Mouse (Mus musculus): Measurements from ENCODE around the gene Wwtr1. TPM values are rescaled to one million over a fixed set of nuclear protein-coding genes. Genes with fewer than 3 reads are reported as not detected.

Gene Wwtr1
- polyA plus RNA-seq, 1 experiment = 63.4 TPM

DNA sequence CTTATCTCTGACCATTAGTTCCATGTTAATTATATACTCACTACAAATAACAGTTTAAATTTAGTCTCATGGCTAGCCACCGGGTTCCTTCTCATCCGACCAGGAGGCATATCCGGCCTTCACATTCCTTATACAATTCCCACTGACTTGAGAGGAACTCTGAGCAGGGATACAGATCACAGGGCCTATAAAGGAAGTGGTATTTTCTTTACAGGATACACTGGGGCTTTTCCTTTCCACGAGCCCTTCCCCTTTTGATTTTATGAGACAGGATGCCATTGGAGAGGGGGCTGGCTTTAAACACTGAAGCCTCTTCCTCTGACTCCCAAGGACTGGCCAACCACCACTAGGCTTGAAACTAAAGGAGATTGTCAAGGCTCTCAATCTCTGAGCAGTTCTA is 59.6 kb downstream of the Wwtr1 start:
- DNase-seq (ENCODE audit: low spot score) = no peak

DNA sequence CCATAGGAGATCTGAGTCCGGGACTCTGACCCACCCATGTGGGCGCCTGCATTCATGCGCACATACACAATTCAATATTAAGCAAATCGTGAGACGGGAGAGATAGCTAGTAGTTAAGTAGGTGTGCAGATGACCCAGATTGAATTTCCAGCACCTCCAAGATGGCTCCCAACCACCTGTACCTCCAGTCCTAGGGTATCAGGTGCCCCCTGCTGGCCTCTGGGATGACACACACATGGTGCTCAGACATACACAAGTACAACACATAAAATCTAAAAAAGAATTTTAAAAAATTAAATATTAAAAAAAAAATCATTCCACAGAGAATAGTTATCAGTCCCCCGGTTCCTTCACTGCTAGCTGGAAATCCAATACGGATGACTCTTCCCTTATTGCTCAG is 60.7 kb downstream of the Wwtr1 start:
- DNase-seq (ENCODE audit: low spot score) = no peak

DNA sequence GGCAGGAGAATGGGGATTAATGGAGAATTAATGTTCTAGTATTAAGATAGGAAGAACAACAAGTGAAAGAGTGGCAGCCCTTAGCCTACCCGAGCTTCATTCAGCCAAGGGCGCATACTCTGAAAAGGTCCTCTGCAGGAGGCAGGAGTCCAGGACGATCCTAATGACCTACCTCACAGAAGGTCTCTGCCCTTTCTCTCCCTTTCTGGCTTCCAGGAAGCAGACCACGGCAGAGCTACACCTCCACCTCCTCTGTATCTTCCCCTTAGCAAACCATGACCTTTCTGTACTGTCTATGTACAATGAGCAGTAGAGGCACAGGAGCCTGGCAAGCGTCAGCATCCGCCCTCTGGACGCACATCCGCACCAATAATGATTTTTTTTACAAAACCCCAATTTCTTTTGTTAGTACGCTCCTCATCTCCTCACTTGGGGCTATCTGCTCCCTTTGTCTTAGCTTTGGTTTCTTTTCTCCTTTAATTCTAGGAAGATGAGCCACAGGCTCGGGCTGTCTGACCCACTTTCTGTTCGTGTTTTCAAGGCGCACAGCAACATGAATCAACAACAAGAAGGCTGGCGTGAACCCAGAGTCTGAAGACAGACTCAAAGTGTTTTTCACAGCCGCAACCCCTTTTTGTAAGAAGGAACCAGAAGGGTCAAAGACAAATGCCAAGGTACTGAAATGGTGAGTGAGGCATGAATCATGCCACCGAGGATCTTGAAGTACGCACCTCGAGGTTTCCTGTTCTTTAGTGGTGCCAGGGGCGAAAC is 63.7 kb downstream of the Wwtr1 start:
- DNase-seq (ENCODE audit: low spot score) = no peak

DNA sequence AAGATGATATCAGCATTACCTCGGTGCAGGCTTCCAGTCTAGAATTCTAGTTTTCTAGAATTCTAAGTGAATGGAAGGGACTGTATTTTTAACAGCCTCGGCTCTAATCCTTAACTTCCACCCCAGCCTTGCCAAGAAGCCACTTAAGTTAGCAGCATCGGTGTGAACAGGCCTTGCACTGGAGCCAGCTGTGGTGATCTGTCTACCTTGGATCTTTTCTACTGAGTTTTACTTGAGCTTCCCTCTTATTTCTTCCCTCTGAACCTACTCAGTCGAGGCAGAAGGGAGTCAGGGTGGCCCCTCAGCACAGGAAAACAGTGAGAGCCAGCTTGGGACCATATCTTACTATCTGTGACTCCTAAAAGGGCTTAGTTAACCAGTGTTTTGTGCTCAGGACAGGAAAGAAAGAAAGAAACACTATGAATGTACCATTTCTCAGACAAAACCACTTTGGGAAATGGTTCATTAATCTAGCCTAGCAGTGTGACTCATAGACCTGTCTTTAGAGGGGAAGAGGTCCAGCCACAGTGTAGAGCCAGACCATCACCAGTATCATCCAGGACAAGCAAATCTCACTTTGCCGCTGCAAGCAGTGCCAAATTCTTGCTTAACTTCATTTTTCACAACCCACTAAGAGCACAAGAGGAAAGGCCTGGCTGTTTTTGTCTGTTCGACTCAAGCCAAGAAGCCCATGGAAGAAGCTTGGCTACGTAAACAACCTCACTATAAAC is 65.6 kb downstream of the Wwtr1 start:
- DNase-seq (ENCODE audit: low spot score) = no peak

DNA sequence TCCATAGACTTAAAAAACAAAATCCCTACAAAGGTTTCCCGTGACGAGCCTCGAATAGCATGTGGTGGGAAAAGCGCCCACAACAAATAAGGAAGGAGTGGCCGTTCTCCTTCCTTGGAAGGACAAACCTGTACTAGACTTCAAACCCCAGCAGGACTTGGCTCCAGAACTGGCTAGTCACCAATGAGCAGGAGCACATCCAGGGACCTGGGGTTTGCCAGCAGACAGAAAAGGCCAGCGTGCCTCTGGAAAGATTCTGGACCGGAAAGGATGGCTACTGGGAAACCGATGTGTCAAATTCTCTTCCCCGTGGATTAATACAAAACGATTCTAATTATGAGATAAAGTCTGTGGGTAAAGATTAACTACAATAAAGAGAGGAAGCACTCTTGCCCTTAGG is 69.7 kb downstream of the Wwtr1 start:
- no peak for DNase-seq (ENCODE audit: low spot score)

DNA sequence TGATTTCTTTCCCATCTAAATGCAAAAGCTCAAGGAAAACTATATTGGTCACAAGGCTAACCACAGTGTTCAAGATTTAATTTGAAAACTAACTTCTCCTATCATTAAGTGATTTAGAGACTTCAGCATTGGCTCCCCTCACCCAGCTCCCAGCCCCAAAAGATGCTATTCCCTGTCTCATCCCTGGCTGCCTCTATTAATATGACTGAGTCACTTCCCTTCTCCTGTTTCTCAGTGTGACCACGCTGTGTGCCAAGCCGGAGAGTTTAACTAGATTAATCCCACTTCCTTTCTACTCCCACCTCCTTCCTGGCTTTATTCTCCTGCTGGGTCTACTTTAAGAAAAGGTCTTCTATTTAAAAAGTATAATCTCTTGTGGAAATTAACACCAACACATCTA is 71.0 kb downstream of the Wwtr1 start:
- no peak for DNase-seq (ENCODE audit: low spot score)

DNA sequence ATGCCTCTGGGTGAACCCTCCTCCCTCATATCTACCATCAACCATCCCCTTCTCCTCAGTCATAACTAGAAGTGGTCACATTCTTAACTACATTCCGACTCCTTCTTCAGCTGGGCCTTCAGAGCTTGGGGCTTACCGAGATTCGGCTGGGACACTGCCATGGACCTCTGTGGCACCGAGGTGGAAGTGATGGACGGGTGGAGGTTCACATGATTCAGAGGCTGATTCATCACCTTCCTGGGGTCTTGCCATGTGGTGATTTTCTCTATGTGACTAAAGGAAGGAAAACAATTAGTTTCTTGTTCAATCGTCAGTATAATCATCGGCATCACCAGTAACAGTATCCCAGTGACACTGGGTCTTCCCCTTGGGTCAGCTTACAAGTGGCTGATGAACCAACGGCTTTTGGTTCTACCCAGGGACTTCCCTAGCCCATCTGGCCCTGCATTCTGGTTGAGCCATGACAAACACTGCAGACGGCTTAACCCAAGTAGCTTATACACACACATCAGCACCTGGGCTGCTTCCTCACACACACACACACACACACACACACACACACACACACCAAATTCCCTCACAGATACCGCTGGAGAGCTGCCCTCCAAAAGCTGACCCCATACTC is 74.0 kb downstream of the Wwtr1 start:
- no peak for DNase-seq (ENCODE audit: low spot score)

DNA sequence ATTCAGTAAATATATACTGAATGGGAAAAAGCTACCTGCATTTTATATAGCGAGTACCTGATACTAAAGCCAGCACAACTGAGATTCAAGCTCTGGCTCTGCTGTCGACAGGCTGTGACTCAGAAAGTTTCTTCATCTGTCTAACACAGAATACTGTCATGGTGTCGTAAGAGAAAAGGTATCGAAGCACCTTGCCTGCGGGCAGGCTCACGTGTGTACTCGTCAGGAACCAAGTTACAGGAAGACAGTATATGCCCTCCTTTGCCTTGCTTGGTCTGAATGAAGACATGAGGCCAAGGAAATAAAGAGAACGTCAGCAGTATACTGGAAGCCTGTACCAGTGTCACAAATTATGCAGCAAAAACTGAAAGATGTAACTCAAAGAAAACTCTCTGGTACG is 74.9 kb downstream of the Wwtr1 start:
- no peak for DNase-seq (ENCODE audit: low spot score)

DNA sequence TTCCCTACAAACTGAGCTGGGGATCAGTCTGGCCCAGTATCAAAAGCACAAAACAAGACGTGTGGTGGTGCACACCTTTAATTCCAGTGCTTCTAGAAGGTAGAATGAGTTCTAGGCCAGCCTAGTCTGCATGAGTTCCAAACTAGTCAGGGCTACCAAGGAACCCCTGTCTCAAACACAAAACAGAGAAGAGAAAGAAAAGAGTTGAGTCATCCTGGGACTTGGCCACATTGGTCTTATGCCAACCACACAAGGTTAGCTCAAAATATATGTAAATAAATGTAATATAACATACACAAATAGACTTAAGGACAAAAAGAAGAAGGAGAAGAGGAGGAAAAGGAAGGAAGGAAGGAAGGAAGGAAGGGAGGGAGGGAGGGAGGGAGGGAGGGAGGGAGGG is 77.9 kb downstream of the Wwtr1 start:
- no peak for DNase-seq (ENCODE audit: low spot score)

DNA sequence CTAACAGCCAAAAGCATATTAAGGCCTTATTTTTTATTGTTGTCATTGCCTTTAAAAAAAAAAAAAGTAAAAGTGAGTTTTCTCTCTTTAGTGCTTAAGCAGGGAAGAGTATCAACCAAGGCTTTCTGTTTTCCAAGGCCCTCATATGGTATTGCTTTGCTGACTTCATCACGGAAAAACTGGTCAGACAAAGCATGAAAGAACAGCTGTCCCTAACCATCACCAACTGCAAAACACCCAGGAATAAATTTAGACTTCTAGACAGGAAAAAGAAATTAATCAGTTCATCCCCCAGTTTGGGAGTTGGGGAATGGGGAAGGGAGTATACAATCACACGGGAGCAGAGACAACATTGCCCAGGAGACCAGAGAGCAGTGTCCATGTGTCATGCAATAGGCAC is 79.3 kb downstream of the Wwtr1 start:
- DNase-seq (ENCODE audit: low spot score) = no peak

DNA sequence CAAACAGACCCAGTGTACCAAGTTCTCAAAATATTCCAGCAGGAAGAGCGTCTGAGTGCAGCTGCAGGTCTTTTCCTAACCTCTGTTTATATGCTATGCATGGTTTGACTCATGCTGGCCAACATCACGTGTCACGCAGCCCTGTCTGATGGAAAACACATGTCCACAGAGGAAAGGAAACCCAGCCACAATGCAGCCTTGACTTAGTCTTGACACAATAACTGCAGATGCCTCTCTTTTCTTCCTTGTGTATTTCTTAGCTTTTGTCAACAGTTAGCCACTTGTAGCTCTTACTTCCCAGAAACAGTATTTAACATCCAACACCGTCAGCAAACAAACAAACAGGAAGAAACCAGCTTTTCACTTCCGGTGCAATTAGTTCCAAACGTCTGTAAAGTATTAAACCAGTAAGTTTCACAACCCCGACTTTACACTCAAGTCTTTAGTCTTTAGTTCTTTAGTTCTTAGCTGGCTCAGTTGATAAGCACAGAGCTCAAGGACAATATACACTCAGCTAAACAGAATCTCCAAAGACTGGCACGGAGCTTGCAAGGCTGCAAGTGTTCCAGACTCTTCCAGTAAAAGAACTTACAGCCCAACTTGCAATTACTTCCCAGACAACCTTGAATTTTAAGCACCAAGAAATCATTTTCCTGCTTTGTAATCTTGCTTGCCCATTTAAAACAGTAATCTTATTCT is 88.1 kb downstream of the Wwtr1 start:
- no peak for DNase-seq (ENCODE audit: low spot score)

DNA sequence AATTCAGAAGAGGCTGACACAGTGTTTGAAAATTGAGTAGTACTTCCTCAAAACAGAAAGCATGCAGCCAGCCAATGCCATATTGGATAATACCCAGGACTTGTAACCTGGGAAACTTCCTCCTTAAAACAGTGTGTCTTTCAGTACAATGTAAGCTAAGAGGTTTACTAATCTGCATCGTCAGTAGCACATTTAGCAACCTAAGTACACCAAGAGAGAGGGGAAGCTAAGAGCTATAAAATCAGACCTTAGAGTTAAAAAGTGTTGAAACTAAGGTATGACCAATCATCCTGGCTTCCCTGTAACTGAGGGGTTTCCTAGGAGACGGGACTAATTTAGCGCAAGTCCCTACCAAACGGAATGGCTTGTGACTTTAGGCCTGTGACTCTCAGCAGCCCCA is 89.6 kb downstream of the Wwtr1 start:
- no peak for DNase-seq (ENCODE audit: low spot score)

DNA sequence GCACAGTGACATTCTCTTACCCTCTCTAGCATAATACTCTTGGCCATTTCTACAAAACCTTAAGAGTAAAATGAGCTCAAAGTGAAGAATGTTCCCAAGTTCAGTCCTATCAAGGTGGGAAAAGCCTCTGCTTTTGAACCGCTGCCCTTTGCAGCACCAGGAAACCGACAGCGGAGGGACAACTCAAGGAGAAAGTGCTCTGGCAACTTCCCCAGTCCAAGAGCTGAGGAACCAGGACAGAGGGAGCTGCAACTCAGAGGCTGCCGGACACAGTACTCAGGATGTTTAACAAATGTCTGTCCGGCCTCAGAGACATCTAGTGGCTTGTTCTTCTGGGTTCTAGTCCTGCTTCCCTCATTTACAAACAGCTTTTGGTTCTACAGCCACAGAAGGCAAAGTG is 93.7 kb downstream of the Wwtr1 start:
- no peak for DNase-seq (ENCODE audit: low spot score)

DNA sequence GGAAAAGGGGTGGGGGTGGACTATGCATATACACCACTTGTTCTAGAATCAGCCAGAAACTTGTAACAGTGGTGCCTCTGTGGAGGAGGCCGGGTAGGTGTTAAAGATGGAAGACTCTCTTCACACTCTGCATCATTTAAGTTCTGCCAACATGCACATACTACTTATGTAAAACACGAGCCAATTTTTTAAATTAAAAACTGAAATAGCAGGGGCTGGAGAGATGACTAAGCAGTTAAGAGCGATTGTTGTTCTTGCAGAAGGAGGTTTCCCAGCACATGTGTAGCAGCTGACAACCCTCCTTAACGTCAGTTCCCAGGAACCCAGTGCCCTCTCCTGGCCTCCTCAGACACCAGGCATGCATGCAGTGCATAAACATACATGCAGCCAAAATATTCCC is 95.1 kb downstream of the Wwtr1 start:
- DNase-seq (ENCODE audit: low spot score) = no peak

DNA sequence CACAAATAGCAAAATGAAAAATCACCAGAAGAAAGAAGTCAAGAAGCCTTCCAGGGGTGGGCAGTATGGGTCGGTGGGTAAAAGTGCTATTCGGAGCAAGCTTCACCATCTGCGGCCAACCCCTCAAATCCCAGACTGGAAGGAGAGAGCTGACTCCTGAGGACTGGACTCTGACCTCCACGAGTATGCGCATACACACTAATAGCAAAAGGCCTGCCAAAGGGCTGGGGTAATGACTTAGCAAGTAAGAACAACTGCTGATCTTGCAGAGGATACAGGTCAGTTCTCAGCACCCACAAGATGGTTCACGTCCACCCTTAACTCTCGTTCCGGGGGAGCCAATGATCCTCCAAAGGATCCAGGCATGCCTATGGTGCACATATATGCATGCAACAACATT is 101.3 kb downstream of the Wwtr1 start:
- no peak for DNase-seq (ENCODE audit: low spot score)

DNA sequence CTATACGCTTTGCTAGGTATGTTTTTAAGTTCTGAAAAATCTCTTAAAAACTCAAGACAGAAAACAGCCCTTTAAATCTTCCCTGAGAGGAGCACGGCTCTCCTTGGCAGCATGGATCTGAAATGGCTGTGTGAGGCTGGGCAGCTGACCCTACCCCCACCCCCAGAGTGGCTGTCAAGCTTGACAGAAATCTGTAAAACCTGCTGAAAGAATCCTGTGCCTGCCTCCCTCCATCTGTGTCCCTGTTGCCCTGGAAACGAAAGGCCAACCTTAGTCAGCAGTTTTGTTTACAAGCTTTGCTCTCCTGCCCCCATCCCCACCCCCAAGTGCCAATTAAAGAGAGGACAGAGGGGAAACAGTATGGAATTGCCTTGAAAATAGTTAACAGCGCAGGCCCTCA is 103.3 kb downstream of the Wwtr1 start:
- no peak for DNase-seq (ENCODE audit: low spot score)

DNA sequence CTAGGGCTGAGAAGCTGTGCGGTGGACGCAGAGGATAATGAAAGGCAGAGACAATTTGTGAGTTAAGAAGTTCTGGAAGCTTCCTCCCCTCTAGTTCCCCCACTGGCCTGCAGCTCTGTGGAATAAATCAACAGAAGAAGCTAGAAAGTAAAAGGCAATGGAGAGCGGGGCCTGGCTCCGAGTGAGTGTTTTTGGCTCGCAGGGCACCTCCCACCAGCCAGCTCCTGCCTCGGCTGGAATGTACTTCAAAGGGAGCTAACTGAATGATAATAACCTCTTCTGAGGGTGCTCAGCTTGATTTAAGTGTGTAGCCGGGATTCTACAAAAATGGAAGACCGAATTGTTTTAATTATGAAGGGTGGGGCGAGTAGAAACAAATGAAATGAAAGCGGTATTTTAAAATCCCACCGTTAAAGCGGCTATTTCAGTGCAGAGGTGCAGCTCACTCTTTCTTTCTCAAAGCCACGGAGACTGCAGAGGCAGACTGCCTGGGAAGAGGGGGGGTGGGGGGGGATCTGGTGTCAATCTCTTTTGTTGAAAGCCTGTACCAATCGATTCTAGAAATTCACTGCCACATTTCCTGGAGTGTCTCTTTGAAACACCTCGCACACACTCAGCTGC is 104.6 kb downstream of the Wwtr1 start:
- no peak for DNase-seq (ENCODE audit: low spot score)

DNA sequence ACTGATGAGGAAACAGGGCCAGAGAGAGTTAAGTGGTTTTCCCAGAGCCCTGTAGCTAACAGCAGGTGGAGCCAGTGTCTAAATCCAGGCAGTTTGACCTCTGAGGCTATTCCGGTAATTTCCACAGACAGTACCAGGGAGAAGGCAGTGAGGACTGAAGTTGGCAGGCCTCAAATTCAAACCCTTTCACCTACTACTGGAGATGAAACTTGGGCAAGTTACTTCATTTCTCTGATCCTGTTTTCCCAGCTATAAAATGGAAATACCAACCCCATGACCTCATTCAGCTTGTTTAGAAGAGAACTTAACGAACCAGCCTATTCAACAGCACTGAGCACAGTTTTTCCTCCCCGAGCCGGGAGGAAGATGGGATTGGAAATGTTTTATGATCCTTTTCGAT is 105.4 kb downstream of the Wwtr1 start:
- no peak for DNase-seq (ENCODE audit: low spot score)

DNA sequence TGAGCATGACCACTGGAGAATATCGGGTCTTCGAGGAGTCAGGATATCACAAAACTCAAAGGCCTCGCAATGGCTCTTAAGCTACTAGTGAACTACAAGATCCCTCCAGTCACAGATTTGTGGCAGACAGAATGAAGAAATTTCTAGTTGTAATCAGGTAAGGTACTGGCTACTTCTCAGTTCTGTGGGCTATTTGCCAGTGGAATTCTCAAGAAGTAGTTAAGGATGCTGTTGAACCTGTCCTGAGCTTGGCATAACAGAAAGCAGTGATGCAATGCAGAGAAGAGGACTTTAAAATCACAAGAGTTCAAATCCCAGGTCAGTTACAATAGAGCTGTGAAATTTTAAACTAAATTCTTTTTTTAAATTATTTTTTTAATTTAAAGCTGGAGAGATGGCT is 106.4 kb downstream of the Wwtr1 start:
- no peak for DNase-seq (ENCODE audit: low spot score)

DNA sequence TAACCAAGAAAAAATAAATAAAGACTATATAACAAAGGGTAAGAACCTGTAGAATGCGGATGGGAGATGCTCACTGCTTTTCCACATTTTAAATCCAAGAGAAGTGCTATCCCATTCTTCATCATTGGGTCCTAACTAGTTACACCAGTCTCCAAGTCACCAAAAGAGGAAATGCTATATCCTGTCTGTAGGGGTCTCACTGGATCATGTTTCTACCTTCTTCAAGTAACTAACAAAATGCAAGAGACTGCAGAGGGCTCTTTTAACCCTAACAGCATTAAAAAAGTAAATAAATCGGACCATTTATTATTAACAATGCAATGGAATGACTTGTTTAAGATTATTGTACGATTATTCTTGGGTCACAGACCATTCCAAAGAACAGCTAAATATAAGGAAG is 109.4 kb downstream of the Wwtr1 start:
- DNase-seq (ENCODE audit: low spot score) = no peak

DNA sequence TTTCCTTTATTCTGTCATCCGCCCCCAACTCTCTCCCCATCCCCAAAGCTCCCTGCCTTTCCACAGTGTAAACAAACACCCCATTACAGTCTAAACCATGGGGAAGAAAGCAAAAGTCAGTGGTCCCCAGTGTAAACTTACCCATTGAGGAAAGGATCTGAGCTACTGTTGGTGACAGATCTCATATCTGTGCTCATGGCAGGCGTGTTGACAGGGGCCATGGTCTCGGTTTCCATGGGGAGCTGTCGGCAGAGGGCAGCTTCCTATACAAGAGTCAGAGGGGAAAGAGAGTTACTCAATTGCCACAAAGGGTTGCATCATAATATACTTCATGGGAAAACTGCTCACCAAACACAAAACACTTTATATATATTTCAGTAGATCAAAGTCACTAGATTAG is 112.4 kb downstream of the Wwtr1 start:
- no peak for DNase-seq (ENCODE audit: low spot score)

DNA sequence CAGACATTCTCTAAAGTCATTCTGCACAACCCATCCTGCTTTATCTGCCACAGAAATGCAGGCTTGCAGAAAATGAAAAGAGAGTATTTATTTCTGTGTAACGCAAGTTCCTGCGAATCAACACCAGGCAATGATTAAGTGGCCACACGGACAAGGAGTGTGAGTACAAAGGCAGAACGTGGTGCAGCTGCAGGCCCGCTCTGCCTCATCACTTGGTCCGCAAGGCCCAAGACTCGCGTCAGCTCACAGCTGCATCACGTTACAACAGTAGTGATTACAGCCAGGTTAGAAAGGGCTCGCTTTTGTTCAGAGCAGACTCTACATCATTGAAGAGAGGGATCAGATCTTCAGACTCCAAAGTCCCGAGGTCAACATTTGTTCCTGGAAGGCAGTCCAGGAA is 117.1 kb downstream of the Wwtr1 start:
- DNase-seq (ENCODE audit: low spot score) = no peak
